Mouse (Mus musculus): ENCODE data around the gene Zkscan3. TPM values are rescaled to one million over a fixed set of nuclear protein-coding genes. Genes with fewer than 3 reads are reported as not detected.

The Zkscan3 gene
- 66.8 and 73.7 TPM in 2 replicates for polyA plus RNA-seq (2015; fragmentation: Nextera tagmentation; extraction: Ambion mirVana)

GRCm38 (mm10) chr13:21402287-21402846, at the start of gene Zkscan3:
TSS of gene Zkscan3 (minus strand) at chr13:21402755.
- no peaks in the 10 kb centered on the region for H3K36me3 ChIP-seq (ENCODE audit: control insufficient read depth, insufficient read depth, low read length)
- WGBS: 0% methylated on average over 35 of the region's 35 CpGs
- H3K9ac ChIP-seq (ENCODE audit: low read length): peak within 1 kb of the TSS; percentile 94
- peak; percentile 93 for ATAC-seq (ENCODE audit: insufficient read depth, low FRiP score)
- no peaks in the 10 kb centered on the region for H3K27me3 ChIP-seq (ENCODE audit: control insufficient read depth, insufficient read depth, low read length)
- no peaks in the 10 kb centered on the region for H3K9me3 ChIP-seq (replicated peaks; ENCODE audit: control insufficient read depth, low read length)
- peaks cover 12% of the 10 kb centered on the region for H3K4me1 ChIP-seq (ENCODE audit: control insufficient read depth, insufficient read depth, low read length)
- peak within 1 kb of the TSS; percentile 86 for H3K4me3 ChIP-seq (replicated peaks; ENCODE audit: low read length)
- peak within 1 kb of the TSS; percentile 82 for H3K27ac ChIP-seq (ENCODE audit: low read length)
- peak within 1 kb of the TSS; percentile 69 for H3K4me2 ChIP-seq (ENCODE audit: low read depth, low read length)

GRCm38 (mm10) chr13:21447856-21448614, 45.5 kb upstream of the Zkscan3 start:
- H3K36me3 ChIP-seq (ENCODE audit: control insufficient read depth, insufficient read depth, low read length): peaks cover 17% of the 10 kb centered on the region; the same call in 1 of the 2 replicates
- 67% methylated on average over 16 of the region's 16 CpGs for WGBS

GRCm38 (mm10) chr13:21446796-21447195, 44.2 kb upstream of the Zkscan3 start:
- H3K4me2 ChIP-seq (ENCODE audit: low read depth, low read length): no peak overlapping the region
- H3K36me3 ChIP-seq (ENCODE audit: control insufficient read depth, insufficient read depth, low read length): peaks cover 18% of the 10 kb centered on the region; the same call in 1 of the 2 replicates
- H3K9me3 ChIP-seq (replicated peaks; ENCODE audit: control insufficient read depth, low read length): no peaks in the 10 kb centered on the region
- H3K4me1 ChIP-seq (ENCODE audit: control insufficient read depth, insufficient read depth, low read length): no peaks in the 10 kb centered on the region
- H3K27me3 ChIP-seq (ENCODE audit: control insufficient read depth, insufficient read depth, low read length): no peaks in the 10 kb centered on the region
- H3K27ac ChIP-seq (ENCODE audit: low read length): no peak overlapping the region
- WGBS: 90% methylated on average over 9 of the region's 9 CpGs
- ATAC-seq (ENCODE audit: insufficient read depth, low FRiP score): no peak
- no peak overlapping the region for H3K9ac ChIP-seq (ENCODE audit: low read length)
- H3K4me3 ChIP-seq (replicated peaks; ENCODE audit: low read length): no peak overlapping the region

More at GRCm38 (mm10) chr13:21447856-21448614, 45.5 kb upstream of the Zkscan3 start:
- no peaks in the 10 kb centered on the region for H3K9me3 ChIP-seq (replicated peaks; ENCODE audit: control insufficient read depth, low read length)
- no peak overlapping the region for H3K27ac ChIP-seq (ENCODE audit: low read length)
- no peaks in the 10 kb centered on the region for H3K27me3 ChIP-seq (ENCODE audit: control insufficient read depth, insufficient read depth, low read length)
- no peak overlapping the region for H3K9ac ChIP-seq (ENCODE audit: low read length)
- no peak for ATAC-seq (ENCODE audit: insufficient read depth, low FRiP score)
- 0 out of 2 replicates have a peak, but pooled peaks cover 6% of the 10 kb centered on the region for H3K4me1 ChIP-seq (ENCODE audit: control insufficient read depth, insufficient read depth, low read length)
- no peak overlapping the region for H3K4me2 ChIP-seq (ENCODE audit: low read depth, low read length)
- H3K4me3 ChIP-seq (replicated peaks; ENCODE audit: low read length): no peak overlapping the region

GRCm38 (mm10) chr13:21441207-21441572, 38.6 kb upstream of the Zkscan3 start:
- ATAC-seq (ENCODE audit: insufficient read depth, low FRiP score): no peak
- no peaks in the 10 kb centered on the region for H3K27me3 ChIP-seq (ENCODE audit: control insufficient read depth, insufficient read depth, low read length)
- WGBS: 17% methylated on average over 10 of the region's 10 CpGs
- peak overlapping the region; percentile 83 for H3K9ac ChIP-seq (ENCODE audit: low read length)
- no peaks in the 10 kb centered on the region for H3K4me1 ChIP-seq (ENCODE audit: control insufficient read depth, insufficient read depth, low read length)
- no peaks in the 10 kb centered on the region for H3K9me3 ChIP-seq (replicated peaks; ENCODE audit: control insufficient read depth, low read length)
- H3K36me3 ChIP-seq (ENCODE audit: control insufficient read depth, insufficient read depth, low read length): 0 out of 2 replicates have a peak, but pooled peaks cover 9% of the 10 kb centered on the region
- peak overlapping the region; percentile 68 for H3K4me3 ChIP-seq (replicated peaks; ENCODE audit: low read length)
- H3K4me2 ChIP-seq (ENCODE audit: low read depth, low read length): peak overlapping the region; percentile 88
- H3K27ac ChIP-seq (ENCODE audit: low read length): peak overlapping the region; percentile 85

- H3K4me2 ChIP-seq (ENCODE audit: low read depth, low read length): peak within 1 kb of the TSS; percentile 88
- peak within 1 kb of the TSS; percentile 68 for H3K4me3 ChIP-seq (replicated peaks; ENCODE audit: low read length)
- H3K4me1 ChIP-seq (ENCODE audit: control insufficient read depth, insufficient read depth, low read length): no peaks in the 10 kb centered on the region
- H3K9me3 ChIP-seq (replicated peaks; ENCODE audit: control insufficient read depth, low read length): no peaks in the 10 kb centered on the region
- ATAC-seq (ENCODE audit: insufficient read depth, low FRiP score): peak; percentile 81
- H3K27me3 ChIP-seq (ENCODE audit: control insufficient read depth, insufficient read depth, low read length): no peaks in the 10 kb centered on the region
- 0 out of 2 replicates have a peak, but pooled peaks cover 9% of the 10 kb centered on the region for H3K36me3 ChIP-seq (ENCODE audit: control insufficient read depth, insufficient read depth, low read length)
- 1% methylated on average over 32 of the region's 32 CpGs for WGBS
- H3K9ac ChIP-seq (ENCODE audit: low read length): peak within 1 kb of the TSS; percentile 83
- H3K27ac ChIP-seq (ENCODE audit: low read length): peak within 1 kb of the TSS; percentile 85
Observed at GRCm38 (mm10) chr13:21440503-21441206, 38.1 kb upstream of the Zkscan3 start, which contains the start of gene Pgbd1. TSS of gene Pgbd1 (minus strand) at chr13:21441058.

- no peaks in the 10 kb centered on the region for H3K4me1 ChIP-seq (ENCODE audit: control insufficient read depth, insufficient read depth, low read length)
Observed at GRCm38 (mm10) chr13:21435476-21435875, 32.9 kb upstream of the Zkscan3 start.

GRCm38 (mm10) chr13:21427631-21428030, 25.1 kb upstream of the Zkscan3 start:
- H3K27ac ChIP-seq (ENCODE audit: low read length): no peak overlapping the region
- H3K9me3 ChIP-seq (replicated peaks; ENCODE audit: control insufficient read depth, low read length): no peaks in the 10 kb centered on the region
- H3K9ac ChIP-seq (ENCODE audit: low read length): no peak overlapping the region
- H3K4me2 ChIP-seq (ENCODE audit: low read depth, low read length): no peak overlapping the region
- H3K36me3 ChIP-seq (ENCODE audit: control insufficient read depth, insufficient read depth, low read length): no peaks in the 10 kb centered on the region
- H3K4me3 ChIP-seq (replicated peaks; ENCODE audit: low read length): no peak overlapping the region
- H3K4me1 ChIP-seq (ENCODE audit: control insufficient read depth, insufficient read depth, low read length): no peaks in the 10 kb centered on the region
- 98% methylated on average over 1 of the region's 1 CpGs for WGBS
- ATAC-seq (ENCODE audit: insufficient read depth, low FRiP score): no peak
- no peaks in the 10 kb centered on the region for H3K27me3 ChIP-seq (ENCODE audit: control insufficient read depth, insufficient read depth, low read length)

More at GRCm38 (mm10) chr13:21435476-21435875, 32.9 kb upstream of the Zkscan3 start:
- Histone ChIP-seq H3K4me2 (ENCODE audit: low read depth, low read length) (no peak overlapping the region), H3K27me3 (ENCODE audit: control insufficient read depth, insufficient read depth, low read length) (no peaks in the 10 kb centered on the region), H3K9me3 (replicated peaks; ENCODE audit: control insufficient read depth, low read length) (no peaks in the 10 kb centered on the region), H3K27ac (ENCODE audit: low read length) (no peak overlapping the region), H3K9ac (ENCODE audit: low read length) (no peak overlapping the region), H3K4me3 (replicated peaks; ENCODE audit: low read length) (no peak overlapping the region), H3K36me3 (ENCODE audit: control insufficient read depth, insufficient read depth, low read length) (no peaks in the 10 kb centered on the region)
- no peak for ATAC-seq (ENCODE audit: insufficient read depth, low FRiP score)
- WGBS: 80% methylated on average over 4 of the region's 4 CpGs

GRCm38 (mm10) chr13:21423301-21423700, 20.7 kb upstream of the Zkscan3 start:
- H3K27ac ChIP-seq (ENCODE audit: low read length): no peak overlapping the region
- 65% methylated on average over 5 of the region's 5 CpGs for WGBS
- H3K4me3 ChIP-seq (replicated peaks; ENCODE audit: low read length): no peak overlapping the region
- no peak overlapping the region for H3K9ac ChIP-seq (ENCODE audit: low read length)
- H3K4me2 ChIP-seq (ENCODE audit: low read depth, low read length): no peak overlapping the region
- no peaks in the 10 kb centered on the region for H3K27me3 ChIP-seq (ENCODE audit: control insufficient read depth, insufficient read depth, low read length)
- ATAC-seq (ENCODE audit: insufficient read depth, low FRiP score): no peak
- no peaks in the 10 kb centered on the region for H3K9me3 ChIP-seq (replicated peaks; ENCODE audit: control insufficient read depth, low read length)
- peaks cover 5% of the 10 kb centered on the region; the same call in 1 of the 2 replicates for H3K4me1 ChIP-seq (ENCODE audit: control insufficient read depth, insufficient read depth, low read length)
- H3K36me3 ChIP-seq (ENCODE audit: control insufficient read depth, insufficient read depth, low read length): no peaks in the 10 kb centered on the region

Data from stomach, embryonic 16.5 days (tissue).